Mouse (Mus musculus) A20 (cell line): ENCODE measurements at regions not wholly inside any gene's neighbourhood (a gene's known extent, or its start where the extent isn't known, plus 50 kb on each side); places are given as distances from the start of the nearest gene placed in this dataset.

Experiments used
- DNase-seq: peaks from one replicate; pipeline ENCODE4 v3.0.0-alpha.2; 2011; ENCODE audit warnings: low read depth, low spot score

- DNase-seq = no peak
Measured at GRCm38 (mm10) chr13:47748906-47749305, 512.1 kb upstream of the Id4 start.

- DNase-seq = no peak
Measured at GRCm38 (mm10) chr13:47751033-47751432, 510.0 kb upstream of the Id4 start.

GRCm38 (mm10) chr13:47764802-47765597 is 496.0 kb upstream of the Id4 start:
- no peak for DNase-seq

DNA sequence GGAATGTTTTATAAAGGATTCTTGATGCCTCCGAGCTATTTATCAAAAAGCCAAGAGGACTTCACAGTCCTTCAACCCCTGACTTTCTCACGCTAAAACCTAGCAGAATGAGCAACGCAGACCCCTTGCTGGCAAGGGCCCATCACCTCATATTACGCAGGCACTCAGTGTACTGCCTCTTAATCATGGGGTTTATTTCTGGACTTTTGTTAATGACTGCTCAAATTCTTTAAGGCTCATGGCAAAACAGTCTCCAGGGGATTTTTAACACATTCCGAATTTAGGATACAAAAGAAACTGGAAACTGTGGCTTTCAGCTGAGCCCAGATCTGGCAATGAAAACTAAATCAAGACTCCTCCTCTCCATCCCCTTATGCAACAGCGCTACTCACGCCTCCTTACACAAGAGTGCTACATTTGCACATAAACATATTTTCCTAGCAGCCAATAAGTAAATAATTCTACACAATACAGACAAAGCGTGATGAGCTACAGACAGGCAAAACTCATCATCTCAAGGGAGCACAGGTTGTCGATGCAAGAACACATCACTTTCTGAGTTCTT is 492.0 kb upstream of the Id4 start:
- no peak for DNase-seq

DNA sequence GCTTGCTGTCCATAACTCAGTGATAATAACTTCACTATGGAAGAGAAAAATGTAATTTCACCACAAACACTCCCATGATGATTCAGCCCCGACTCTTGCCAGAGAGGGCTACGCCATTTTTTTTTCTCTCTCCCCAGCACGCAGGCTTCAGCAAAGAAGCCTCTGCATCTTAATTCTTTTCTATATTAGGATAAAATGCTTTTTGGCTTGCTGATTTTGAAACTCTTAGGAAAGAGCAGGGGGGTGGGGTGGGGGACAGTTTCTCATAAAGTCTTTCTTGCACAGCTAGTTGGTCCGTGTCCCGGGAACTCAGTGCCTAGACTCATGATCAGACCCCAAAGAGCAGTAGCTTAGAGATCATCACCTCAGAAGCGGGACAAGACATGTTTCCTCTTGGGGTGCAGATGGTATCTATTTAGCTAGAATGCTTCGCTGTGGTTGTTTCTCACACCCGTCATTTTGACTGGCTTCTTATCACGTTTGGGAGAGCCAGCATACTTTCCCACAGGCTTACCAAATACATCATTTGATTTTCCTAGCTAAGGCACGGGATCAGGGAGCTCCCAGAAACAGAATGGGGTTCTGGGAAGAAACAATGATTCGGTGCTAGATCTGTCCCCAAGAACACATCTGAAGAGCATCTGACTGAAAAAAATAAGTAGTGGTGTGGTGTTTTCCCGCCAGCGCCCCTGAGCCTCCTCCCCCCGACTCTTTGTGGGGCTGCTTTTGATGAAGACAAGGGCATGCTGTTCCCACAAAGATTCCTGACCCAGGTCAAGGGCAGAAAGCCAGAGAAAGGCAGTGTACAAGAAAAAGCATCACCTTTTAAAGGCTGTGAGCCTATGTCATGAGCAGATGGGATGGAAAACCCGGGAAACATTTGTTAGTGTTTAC is 483.6 kb upstream of the Id4 start:
- DNase-seq = no peak

- DNase-seq = no peak
Measured at GRCm38 (mm10) chr13:47778218-47779009, 482.6 kb upstream of the Id4 start.

GRCm38 (mm10) chr13:47784406-47784805 is 476.6 kb upstream of the Id4 start:
- no peak for DNase-seq

DNA sequence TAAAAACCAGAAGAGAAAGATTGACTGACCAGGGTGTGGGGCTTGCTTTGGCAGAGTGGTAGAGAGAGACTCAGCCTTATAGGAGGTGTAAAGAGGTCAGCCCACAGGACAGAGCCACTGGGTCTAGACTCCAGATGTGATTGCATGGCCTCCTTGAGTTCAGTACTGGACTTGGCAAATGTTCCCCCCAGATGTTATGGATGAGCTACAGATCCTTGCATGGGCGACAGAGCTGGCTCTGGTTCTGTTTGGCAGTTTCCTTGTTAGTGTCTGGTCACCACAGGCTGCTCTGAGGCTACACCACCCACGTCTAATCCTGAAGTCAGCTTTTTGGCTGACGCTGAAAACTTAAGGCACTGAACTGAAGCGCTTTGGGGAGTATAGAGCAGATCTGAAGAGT is 463.2 kb upstream of the Id4 start:
- DNase-seq = no peak

GRCm38 (mm10) chr13:47811711-47812415 is 449.2 kb upstream of the Id4 start:
- DNase-seq = no peak

GRCm38 (mm10) chr13:47818924-47819564 is 442.0 kb upstream of the Id4 start:
- DNase-seq = no peak

DNA sequence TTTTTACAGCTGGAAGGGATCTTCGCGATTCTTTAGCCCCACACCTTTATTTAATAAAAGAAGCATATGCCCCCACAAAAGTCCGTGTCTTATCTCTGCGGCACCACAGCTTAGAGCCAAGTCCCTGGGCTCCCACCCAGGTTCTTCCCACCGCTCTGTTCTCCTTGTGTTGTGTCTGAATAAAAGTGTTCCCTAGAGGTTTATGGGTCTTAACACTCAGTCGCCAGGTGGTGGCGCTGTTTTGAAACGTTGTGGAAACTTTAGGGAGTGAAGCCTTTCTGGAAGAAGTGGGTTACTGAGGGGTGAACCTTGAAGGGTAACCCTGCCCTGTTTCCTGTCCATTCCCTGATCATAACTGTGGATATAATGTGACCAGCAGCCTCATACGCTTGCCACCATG is 424.5 kb upstream of the Id4 start:
- no peak for DNase-seq

DNA sequence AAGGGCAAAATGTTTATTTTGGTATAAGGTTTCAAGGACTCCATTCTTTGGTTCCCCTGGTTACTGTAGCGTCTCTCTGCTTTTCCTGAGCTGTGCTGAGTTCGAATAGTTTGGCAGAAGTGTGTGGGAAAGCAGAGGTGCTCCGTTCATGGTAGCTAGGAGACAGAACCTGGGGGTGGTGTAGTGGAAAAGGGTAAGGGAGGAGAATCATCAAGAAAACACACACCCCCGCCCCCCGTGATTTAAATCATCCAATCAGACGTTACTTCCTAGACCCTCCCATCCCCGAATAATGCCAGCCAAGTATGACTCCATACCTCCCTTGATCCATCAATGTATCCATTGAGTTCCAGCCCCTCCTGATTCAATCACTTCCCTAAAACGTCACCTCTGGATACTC is 418.6 kb upstream of the Id4 start:
- no peak for DNase-seq

- no peak for DNase-seq
Measured at GRCm38 (mm10) chr13:47843011-47843410, 418.0 kb upstream of the Id4 start.

DNA sequence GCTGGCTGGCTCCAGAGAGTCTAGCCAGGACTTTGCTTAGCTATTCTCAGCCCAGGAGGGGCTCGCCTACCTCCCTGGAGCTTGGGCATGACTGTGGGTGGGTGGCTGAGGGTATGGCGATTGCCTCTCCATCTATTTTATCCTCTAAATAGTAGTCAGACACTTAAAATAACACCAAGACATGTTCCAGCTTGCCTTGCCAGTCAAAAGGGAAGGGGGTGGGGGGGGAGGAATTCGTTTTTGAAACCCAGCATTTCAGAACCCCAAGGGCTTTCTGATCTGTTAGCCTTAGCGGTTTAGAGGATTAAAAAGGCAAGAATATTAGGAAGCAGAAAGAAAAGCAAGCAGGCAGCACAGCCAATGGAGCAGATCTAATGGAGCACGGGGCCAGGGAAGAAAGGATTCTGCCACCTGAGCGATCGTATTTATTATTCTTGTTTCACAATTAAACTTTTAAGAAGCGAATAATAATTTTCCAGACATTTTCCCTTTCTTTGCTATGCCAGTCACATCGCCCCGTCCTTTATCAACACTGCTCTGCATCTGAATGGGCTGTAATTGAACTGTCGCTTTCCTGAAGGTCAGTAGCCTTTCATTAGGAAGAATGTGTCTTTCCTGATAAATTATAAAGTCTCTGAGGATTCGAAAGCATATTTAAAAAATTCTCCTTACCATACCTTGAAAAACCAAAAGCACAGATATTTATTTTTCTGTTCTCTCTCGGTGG is 417.3 kb upstream of the Id4 start:
- DNase-seq = no peak

- no peak for DNase-seq
Measured at GRCm38 (mm10) chr13:47846713-47847112, 414.3 kb upstream of the Id4 start.

- no peak for DNase-seq
Measured at GRCm38 (mm10) chr13:47848371-47849188, 412.4 kb upstream of the Id4 start.

- DNase-seq = no peak
Measured at GRCm38 (mm10) chr13:47855422-47856108, 405.5 kb upstream of the Id4 start.

- no peak for DNase-seq
Measured at GRCm38 (mm10) chr13:47858946-47859345, 402.1 kb upstream of the Id4 start.
